Mouse (Mus musculus) lung, postnatal 0 days (tissue): ENCODE data around the gene Wipi1. TPM values are rescaled to one million over a fixed set of nuclear protein-coding genes. Genes with fewer than 3 reads are reported as not detected.

Experiments
- ATAC-seq: fragments of 200-750 bp; cut with Nextera tagmentation; 2 replicates; pipeline ENCODE4 v1.8.0; 2017; ENCODE audit warnings: moderate library complexity
- DNase-seq: peaks from one replicate; pipeline ENCODE4 v3.0.0-alpha.2; 2016; ENCODE audit warnings: low spot score
- H3K27ac ChIP-seq: fragments of 300-500 bp; sonication (generic); 2 replicates; pipeline ENCODE4 v1.5.1; 2014; ENCODE audit warnings: antibody characterized with exemption, mild to moderate bottlenecking, low read length, mixed read lengths
- H3K27me3 ChIP-seq: fragments of 300-500 bp; sonication (generic); replicated peaks from 2 replicates; pipeline ENCODE4 v1.6.1; 2014; ENCODE audit warnings: low read length, mixed read lengths; ENCODE audit not compliant: insufficient read depth
- H3K36me3 ChIP-seq: fragments of 300-500 bp; sonication (generic); 2 replicates; pipeline ENCODE4 v1.6.1; 2014; ENCODE audit warnings: low read length, mixed read lengths; ENCODE audit not compliant: insufficient read depth
- H3K4me1 ChIP-seq: fragments of 300-500 bp; sonication (generic); 2 replicates; pipeline ENCODE4 v1.6.1; 2014; ENCODE audit warnings: antibody characterized with exemption, low read depth, low read length, mixed read lengths; ENCODE audit not compliant: insufficient read depth
- H3K4me2 ChIP-seq: fragments of 300-500 bp; sonication (generic); replicated peaks from 2 replicates; pipeline ENCODE4 v1.6.1; 2014; ENCODE audit warnings: low read depth, mild to moderate bottlenecking, low read length, moderate library complexity, mixed read lengths
- H3K4me3 ChIP-seq: fragments of 300-500 bp; sonication (generic); 2 replicates; pipeline ENCODE4 v1.5.1; 2014; ENCODE audit warnings: low read depth, low read length
- H3K9ac ChIP-seq: fragments of 300-500 bp; sonication (generic); replicated peaks from 2 replicates; pipeline ENCODE4 v1.6.1; 2014; ENCODE audit warnings: low read depth, mild to moderate bottlenecking
- H3K9me3 ChIP-seq: fragments of 300-500 bp; sonication (generic); 2 replicates; pipeline ENCODE4 v1.6.1; 2016; ENCODE audit warnings: low read length, mixed read lengths
- CTCF ChIP-seq: IDR thresholded peaks from 2 replicates; pipeline ENCODE4 v1.5.1; 2016; ENCODE audit warnings: antibody characterized with exemption, mild to moderate bottlenecking
- EP300 ChIP-seq: IDR thresholded peaks from 2 replicates; pipeline ENCODE4 v1.6.1; 2016; ENCODE audit warnings: antibody characterized with exemption, mild to moderate bottlenecking, control low read depth
- WGBS: fragments of 180-500 bp; shearing (Covaris S2); extraction: QIAGEN DNeasy Blood & Tissue Kit; methylation state at CpG from one replicate; pipeline ENCODE4 v1.1.7; 2014; 5-methylcytosine and 5-hydroxymethylcytosine counted together
- polyA plus RNA-seq: library from polyadenylated mRNA; unstranded; fragments of >200 nt; fragmentation: Nextera tagmentation; extraction: Ambion mirVana; gene quantifications from 2 replicates; pipeline ENCODE4 v1.2.1, GENCODE M21; 2015

Wipi1 gene
- polyA plus RNA-seq, 1 experiment from 2014 or later = 65.1 TPM

- ATAC-seq (no peak), DNase-seq (no peak)
- Histone ChIP-seq H3K27ac (no peak overlapping the region), H3K4me3 (no peak overlapping the region), H3K9me3 (no peaks in the 10 kb centered on the region), H3K27me3 (no peaks in the 10 kb centered on the region), H3K9ac (no peak overlapping the region), H3K36me3 (no peaks in the 10 kb centered on the region), H3K4me1 (no peaks in the 10 kb centered on the region), H3K4me2 (no peak overlapping the region)
- TF ChIP-seq EP300 (no peak), CTCF (no peak)
- 72% methylated on average over 4 of the region's 4 CpGs for WGBS
Measured at GRCm38 (mm10) chr11:109530030-109530429, 81.7 kb downstream of the Wipi1 start.

GRCm38 (mm10) chr11:109525571-109525970 is 86.2 kb downstream of the Wipi1 start:
- TF ChIP-seq EP300 = no peak
- no peak for TF ChIP-seq CTCF
- WGBS = 88% methylated on average over 4 of the region's 4 CpGs
- H3K4me1 ChIP-seq = no peaks in the 10 kb centered on the region

GRCm38 (mm10) chr11:109524869-109525268 is 86.9 kb downstream of the Wipi1 start:
- Histone ChIP-seq H3K4me2 (no peak overlapping the region), H3K27ac (no peak overlapping the region), H3K4me1 (no peaks in the 10 kb centered on the region), H3K4me3 (no peak overlapping the region), H3K9me3 (no peaks in the 10 kb centered on the region), H3K36me3 (no peaks in the 10 kb centered on the region), H3K9ac (no peak overlapping the region), H3K27me3 (no peaks in the 10 kb centered on the region)
- DNase-seq (no peak), ATAC-seq (no peak)
- no peak for TF ChIP-seq EP300
- no peak for TF ChIP-seq CTCF
- WGBS = 80% methylated on average over 5 of the region's 5 CpGs

More at GRCm38 (mm10) chr11:109525571-109525970, 86.2 kb downstream of the Wipi1 start:
- Histone ChIP-seq H3K9me3 (no peaks in the 10 kb centered on the region), H3K27me3 (no peaks in the 10 kb centered on the region), H3K36me3 (no peaks in the 10 kb centered on the region), H3K4me2 (no peak overlapping the region), H3K4me3 (no peak overlapping the region), H3K9ac (no peak overlapping the region), H3K27ac (no peak overlapping the region)
- ATAC-seq = no peak
- DNase-seq = no peak

Other genes starting within 250 kb of the Wipi1 start
- gene Gna13, start 249.1 kb downstream of the Wipi1 start, polyA plus RNA-seq = 57.7 and 69.7 TPM in 2 replicates
- gene 9930022D16Rik, start 198.1 kb downstream of the Wipi1 start, polyA plus RNA-seq = 0.07 TPM in 1 of 2 replicates, not detected in the other
- gene Amz2, start 186.0 kb downstream of the Wipi1 start, polyA plus RNA-seq = 23.6 and 28.8 TPM in 2 replicates
- gene Arsg, start 138.6 kb downstream of the Wipi1 start, polyA plus RNA-seq = 6.6 and 7.1 TPM in 2 replicates
- 1.8 and 2.3 TPM in 2 replicates for gene Slc16a6, start 138.4 kb downstream of the Wipi1 start, polyA plus RNA-seq
- 305 TPM in 2 replicates for gene Prkar1a, start 37.4 kb upstream of the Wipi1 start, polyA plus RNA-seq
- 8.4 and 12.5 TPM in 2 replicates for gene Fam20a, start 110.3 kb upstream of the Wipi1 start, polyA plus RNA-seq
- 0.15 TPM in 1 of 2 replicates, not detected in the other for gene 1700012B07Rik, start 216.1 kb upstream of the Wipi1 start, polyA plus RNA-seq